Mouse (Mus musculus) midbrain, embryonic 15.5 days (tissue): ENCODE measurements around the gene Rad51d. TPM values are rescaled to one million over a fixed set of nuclear protein-coding genes. Genes with fewer than 3 reads are reported as not detected.

Experiments used
- ATAC-seq: fragments of 200-750 bp; cut with Nextera tagmentation; replicated peaks from 2 replicates; pipeline ENCODE4 v1.8.0; 2017; ENCODE audit warnings: moderate TSS enrichment
- H3K27ac ChIP-seq: fragments of 300-500 bp; sonication (generic); 2 replicates; pipeline ENCODE4 v1.5.1; 2015; ENCODE audit warnings: mild to moderate bottlenecking, inconsistent platforms
- H3K27me3 ChIP-seq: fragments of 300-500 bp; sonication (generic); replicated peaks from 2 replicates; pipeline ENCODE4 v1.6.1; 2015; ENCODE audit warnings: inconsistent platforms
- H3K36me3 ChIP-seq: fragments of 300-500 bp; sonication (generic); replicated peaks from 2 replicates; pipeline ENCODE4 v1.6.1; 2015; ENCODE audit warnings: inconsistent platforms
- H3K4me1 ChIP-seq: fragments of 300-500 bp; sonication (generic); 2 replicates; pipeline ENCODE4 v1.6.1; 2015; ENCODE audit warnings: inconsistent platforms
- H3K4me2 ChIP-seq: fragments of 300-500 bp; sonication (generic); 2 replicates; pipeline ENCODE4 v1.6.1; 2015; ENCODE audit warnings: inconsistent platforms, mild to moderate bottlenecking, moderate library complexity
- H3K4me3 ChIP-seq: fragments of 300-500 bp; sonication (generic); 2 replicates; pipeline ENCODE4 v1.5.1; 2015; ENCODE audit warnings: mild to moderate bottlenecking, inconsistent platforms
- H3K9ac ChIP-seq: fragments of 300-500 bp; sonication (generic); 2 replicates; pipeline ENCODE4 v1.6.1; 2015; ENCODE audit warnings: mild to moderate bottlenecking, inconsistent platforms
- H3K9me3 ChIP-seq: fragments of 300-500 bp; sonication (generic); 2 replicates; pipeline ENCODE4 v1.6.1; 2016; ENCODE audit warnings: inconsistent platforms
- WGBS: fragments of 180-500 bp; shearing (Covaris S2); methylation state at CpG from one replicate; pipeline ENCODE4 v1.1.7; 2015; ENCODE audit warnings: mixed read lengths; 5-methylcytosine and 5-hydroxymethylcytosine counted together
- polyA plus RNA-seq: library from polyadenylated mRNA; unstranded; fragments of >200 nt; fragmentation: Nextera tagmentation; extraction: Ambion mirVana; gene quantifications from 2 replicates; pipeline ENCODE4 v1.2.1, GENCODE M21; 2015

Gene Rad51d
- polyA plus RNA-seq, 1 experiment from 2014 or later = 12.1 TPM

- Histone ChIP-seq H3K4me1 (peaks cover 22% of the 10 kb centered on the region), H3K27me3 (peaks cover 10% of the 10 kb centered on the region), H3K27ac (no peak overlapping the region), H3K9me3 (no peaks in the 10 kb centered on the region), H3K36me3 (no peaks in the 10 kb centered on the region), H3K4me3 (no peak overlapping the region), H3K4me2 (peak overlapping the region; percentile 80; the same call in 1 of the 2 replicates), H3K9ac (no peak overlapping the region)
- ATAC-seq = no peak
- 62% methylated on average over 10 of the region's 10 CpGs for WGBS
Observed at GRCm38 (mm10) chr11:82888491-82888946, 1.9 kb downstream of the Rad51d start.

GRCm38 (mm10) chr11:82886559-82886958, 3.9 kb downstream of the Rad51d start:
- Histone ChIP-seq H3K27me3 (peaks cover 3% of the 10 kb centered on the region), H3K4me2 (no peak overlapping the region), H3K9ac (no peak overlapping the region), H3K27ac (no peak overlapping the region), H3K9me3 (no peaks in the 10 kb centered on the region), H3K36me3 (no peaks in the 10 kb centered on the region), H3K4me1 (peaks cover 22% of the 10 kb centered on the region), H3K4me3 (no peak overlapping the region)
- no peak for ATAC-seq
- 90% methylated on average over 3 of the region's 3 CpGs for WGBS

- WGBS = 75% methylated on average over 8 of the region's 8 CpGs
- no peaks in the 10 kb centered on the region for H3K9me3 ChIP-seq
- H3K27me3 ChIP-seq = no peaks in the 10 kb centered on the region
- ATAC-seq = no peak
- H3K4me1 ChIP-seq = peaks cover under 1% of the 10 kb centered on the region; the same call in 1 of the 2 replicates
- H3K9ac ChIP-seq = no peak overlapping the region
- no peak overlapping the region for H3K4me3 ChIP-seq
- no peak overlapping the region for H3K4me2 ChIP-seq
- no peak overlapping the region for H3K27ac ChIP-seq
- no peaks in the 10 kb centered on the region; the same call in 1 of the 2 replicates for H3K36me3 ChIP-seq
Observed at GRCm38 (mm10) chr11:82883180-82883579, 7.2 kb downstream of the Rad51d start.

GRCm38 (mm10) chr11:82877726-82878344, 12.6 kb downstream of the Rad51d start:
- H3K36me3 ChIP-seq = no peaks in the 10 kb centered on the region; the same call in 1 of the 2 replicates
- H3K4me3 ChIP-seq = no peak overlapping the region
- H3K27me3 ChIP-seq = no peaks in the 10 kb centered on the region
- 85% methylated on average over 7 of the region's 7 CpGs for WGBS
- no peaks in the 10 kb centered on the region for H3K9me3 ChIP-seq
- ATAC-seq = no peak
- no peak overlapping the region for H3K27ac ChIP-seq
- no peak overlapping the region for H3K4me2 ChIP-seq
- H3K9ac ChIP-seq = no peak overlapping the region
- no peaks in the 10 kb centered on the region for H3K4me1 ChIP-seq

- Histone ChIP-seq H3K4me2 (no peak overlapping the region), H3K4me1 (peaks cover 3% of the 10 kb centered on the region; the same call in 1 of the 2 replicates), H3K9me3 (no peaks in the 10 kb centered on the region), H3K27ac (no peak overlapping the region), H3K27me3 (no peaks in the 10 kb centered on the region), H3K36me3 (no peaks in the 10 kb centered on the region; the same call in 1 of the 2 replicates), H3K4me3 (no peak overlapping the region), H3K9ac (no peak overlapping the region)
- no peak for ATAC-seq
- WGBS = 91% methylated on average over 5 of the region's 5 CpGs
Observed at GRCm38 (mm10) chr11:82875631-82876030, 14.8 kb downstream of the Rad51d start.

GRCm38 (mm10) chr11:82874924-82875323, 15.5 kb downstream of the Rad51d start:
- H3K36me3 ChIP-seq = no peaks in the 10 kb centered on the region; the same call in 1 of the 2 replicates
- H3K9me3 ChIP-seq = no peaks in the 10 kb centered on the region
- H3K9ac ChIP-seq = no peak overlapping the region
- no peak overlapping the region for H3K27ac ChIP-seq
- H3K27me3 ChIP-seq = no peaks in the 10 kb centered on the region
- ATAC-seq = no peak
- H3K4me3 ChIP-seq = no peak overlapping the region
- 80% methylated on average over 4 of the region's 5 CpGs for whole genome bisulfite sequencing
- peaks cover 8% of the 10 kb centered on the region; the same call in 1 of the 2 replicates for H3K4me1 ChIP-seq
- H3K4me2 ChIP-seq = no peak overlapping the region

GRCm38 (mm10) chr11:82871031-82871446, 19.4 kb downstream of the Rad51d start, which contains the start of gene Rffl:
Gene Rffl, minus strand, starts transcription at chr11:82871210.
- no peaks in the 10 kb centered on the region for H3K36me3 ChIP-seq
- ATAC-seq = peak; percentile 97
- peak within 1 kb of the TSS; percentile 77 for H3K9ac ChIP-seq
- H3K4me1 ChIP-seq = peaks cover 8% of the 10 kb centered on the region; the same call in 1 of the 2 replicates
- H3K4me3 ChIP-seq = peak within 1 kb of the TSS; percentile 86
- H3K27me3 ChIP-seq = no peaks in the 10 kb centered on the region
- 0 out of 2 replicates have a peak within 1 kb of the TSS, but pooled peaks have one; percentile 29 for H3K27ac ChIP-seq
- peak within 1 kb of the TSS; percentile 89 for H3K4me2 ChIP-seq
- no peaks in the 10 kb centered on the region for H3K9me3 ChIP-seq
- under 1% methylated on average over 40 of the region's 43 CpGs for WGBS

GRCm38 (mm10) chr11:82870173-82871030, 20.0 kb downstream of the Rad51d start:
- H3K27me3 ChIP-seq = no peaks in the 10 kb centered on the region
- H3K4me3 ChIP-seq = peak overlapping the region; percentile 86
- H3K9ac ChIP-seq = peak overlapping the region; percentile 77
- peak overlapping the region; percentile 89 for H3K4me2 ChIP-seq
- peaks cover 8% of the 10 kb centered on the region; the same call in 1 of the 2 replicates for H3K4me1 ChIP-seq
- H3K9me3 ChIP-seq = no peaks in the 10 kb centered on the region
- ATAC-seq = peak; percentile 38
- H3K36me3 ChIP-seq = no peaks in the 10 kb centered on the region
- 0 out of 2 replicates have a peak overlapping the region, but pooled peaks have one; percentile 29 for H3K27ac ChIP-seq
- WGBS = 5% methylated on average over 36 of the region's 36 CpGs

GRCm38 (mm10) chr11:82869506-82870172, 20.8 kb downstream of the Rad51d start:
- H3K27me3 ChIP-seq = no peaks in the 10 kb centered on the region
- no peak overlapping the region for H3K9ac ChIP-seq
- H3K4me2 ChIP-seq = 0 out of 2 replicates have a peak overlapping the region, but pooled peaks have one; percentile 89
- 74% methylated on average over 9 of the region's 9 CpGs for WGBS
- H3K4me3 ChIP-seq = peak overlapping the region; percentile 86; the same call in 1 of the 2 replicates
- no peaks in the 10 kb centered on the region for H3K9me3 ChIP-seq
- peaks cover 8% of the 10 kb centered on the region; the same call in 1 of the 2 replicates for H3K4me1 ChIP-seq
- no peaks in the 10 kb centered on the region for H3K36me3 ChIP-seq
- no peak overlapping the region for H3K27ac ChIP-seq
- ATAC-seq = no peak

- no peak overlapping the region for H3K9ac ChIP-seq
- no peaks in the 10 kb centered on the region for H3K9me3 ChIP-seq
- no peak overlapping the region for H3K4me2 ChIP-seq
- H3K27ac ChIP-seq = no peak overlapping the region
- peaks cover 15% of the 10 kb centered on the region; the same call in 1 of the 2 replicates for H3K4me1 ChIP-seq
- no peak for ATAC-seq
- H3K36me3 ChIP-seq = no peaks in the 10 kb centered on the region
- WGBS = 66% methylated on average over 5 of the region's 5 CpGs
- no peaks in the 10 kb centered on the region for H3K27me3 ChIP-seq
- no peak overlapping the region for H3K4me3 ChIP-seq
Observed at GRCm38 (mm10) chr11:82867956-82868355, 22.5 kb downstream of the Rad51d start.

- WGBS = 34% methylated on average over 7 of the region's 7 CpGs
- H3K27ac ChIP-seq = no peak overlapping the region
- H3K27me3 ChIP-seq = no peaks in the 10 kb centered on the region
- H3K4me3 ChIP-seq = no peak overlapping the region
- no peak overlapping the region for H3K9ac ChIP-seq
- peaks cover 18% of the 10 kb centered on the region; the same call in 1 of the 2 replicates for H3K4me1 ChIP-seq
- ATAC-seq = no peak
- H3K9me3 ChIP-seq = no peaks in the 10 kb centered on the region
- H3K4me2 ChIP-seq = no peak overlapping the region
- no peaks in the 10 kb centered on the region for H3K36me3 ChIP-seq
Observed at GRCm38 (mm10) chr11:82866850-82867564, 23.4 kb downstream of the Rad51d start.
